Mouse (Mus musculus): ENCODE results near the gene Neurl1a. TPM values are rescaled to one million over a fixed set of nuclear protein-coding genes. Genes with fewer than 3 reads are reported as not detected.
"Not testable (repeated sequence)": the region's sequence is repeated elsewhere in the genome, so short reads cannot be mapped to it uniquely, and the experiment has no call there.

Neurl1a gene
- polyA plus RNA-seq, 1 experiment from 2014 or later: 4.0 TPM

DNA sequence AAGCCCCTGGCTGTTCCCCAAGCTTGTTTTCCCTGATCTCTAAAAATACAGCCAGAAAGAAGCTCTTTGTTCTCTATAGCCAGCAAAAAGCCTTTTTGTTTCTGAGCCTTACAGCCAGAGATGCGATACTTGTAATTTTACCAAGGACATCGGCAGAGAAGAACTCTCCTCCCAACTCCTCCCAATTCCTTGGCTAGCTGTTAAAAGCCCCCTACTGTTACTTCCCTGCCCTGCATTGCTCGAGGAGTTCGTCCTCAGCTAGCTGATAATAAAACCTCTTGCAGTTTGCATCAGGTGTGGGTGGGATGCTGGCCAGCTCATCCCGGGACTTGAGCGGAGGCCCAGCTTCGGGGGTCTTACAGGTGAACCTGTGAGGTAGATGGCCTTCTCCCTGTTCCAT is 39.0 kb upstream of the Neurl1a start:
- not testable (repeated sequence) for H3K4me2 ChIP-seq (ENCODE audit: low read depth, low read length); H3K27ac ChIP-seq (ENCODE audit: low read length); H3K9ac ChIP-seq (ENCODE audit: low read length); H3K9me3 ChIP-seq (ENCODE audit: control insufficient read depth, low read length); H3K27me3 ChIP-seq (ENCODE audit: control insufficient read depth, insufficient read depth, low read depth, low read length); H3K4me3 ChIP-seq (ENCODE audit: low read length); H3K36me3 ChIP-seq (ENCODE audit: control insufficient read depth, insufficient read depth, low read length); ATAC-seq (ENCODE audit: low read depth)
- 27% methylated on average over 7 of the region's 7 CpGs for WGBS
- H3K4me1 ChIP-seq (replicated peaks; ENCODE audit: control insufficient read depth, insufficient read depth, low read length): peaks cover 17% of the 10 kb centered on the region

DNA sequence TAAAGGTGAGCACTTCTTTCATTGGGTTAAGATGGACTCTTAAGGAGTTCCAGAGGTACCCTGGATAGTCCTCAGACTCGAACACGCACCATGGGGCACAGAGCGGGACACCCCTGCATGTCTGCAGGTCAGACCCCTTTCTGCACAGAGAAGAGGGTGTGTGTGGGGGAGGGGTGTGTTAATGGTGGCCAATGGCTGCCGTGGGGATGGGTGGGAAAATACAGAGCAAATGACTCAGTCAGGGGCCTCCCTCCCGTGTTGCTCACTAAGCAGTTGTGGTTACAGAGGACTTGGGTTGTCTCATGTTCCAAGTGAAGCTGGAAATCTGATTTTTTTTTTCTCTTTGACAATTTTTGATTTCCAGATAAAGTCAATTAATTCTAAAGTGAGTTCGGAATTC is 36.2 kb upstream of the Neurl1a start:
- Histone ChIP-seq H3K4me2 (ENCODE audit: low read depth, low read length) (no peak overlapping the region), H3K9ac (ENCODE audit: low read length) (no peak overlapping the region), H3K4me3 (ENCODE audit: low read length) (no peak overlapping the region), H3K9me3 (ENCODE audit: control insufficient read depth, low read length) (no peaks in the 10 kb centered on the region), H3K27me3 (ENCODE audit: control insufficient read depth, insufficient read depth, low read depth, low read length) (no peaks in the 10 kb centered on the region), H3K4me1 (replicated peaks; ENCODE audit: control insufficient read depth, insufficient read depth, low read length) (peaks cover 8% of the 10 kb centered on the region; the same call in 1 of the 2 replicates), H3K36me3 (ENCODE audit: control insufficient read depth, insufficient read depth, low read length) (no peaks in the 10 kb centered on the region), H3K27ac (ENCODE audit: low read length) (no peak overlapping the region)
- ATAC-seq (ENCODE audit: low read depth): no peak
- WGBS: 65% methylated on average over 6 of the region's 6 CpGs

DNA sequence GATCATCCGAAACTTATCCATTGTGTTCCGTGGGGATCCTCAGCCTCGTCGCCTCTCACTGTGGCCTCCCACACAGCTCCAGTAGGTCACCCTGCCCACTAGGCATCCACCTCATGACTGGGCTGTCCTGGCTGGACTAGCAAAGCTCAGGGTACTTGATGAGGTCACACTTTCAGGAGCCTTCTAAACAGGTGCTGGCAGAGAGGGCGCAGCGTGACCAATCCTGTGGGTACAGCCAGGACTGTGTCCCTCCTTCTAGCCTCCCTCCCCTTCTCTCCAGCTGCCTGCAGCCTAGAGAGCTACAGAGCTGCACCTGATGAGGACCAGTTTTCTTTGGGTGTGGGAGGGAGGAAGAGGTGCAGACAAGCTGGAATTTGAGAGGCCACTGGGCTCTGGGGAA is 34.5 kb upstream of the Neurl1a start, which contains the start of gene Calhm1:
Calhm1 (minus strand) TSS at position 101 of the 400 bp plus-strand sequence.
- Histone ChIP-seq H3K4me1 (replicated peaks; ENCODE audit: control insufficient read depth, insufficient read depth, low read length) (no peaks in the 10 kb centered on the region), H3K9me3 (ENCODE audit: control insufficient read depth, low read length) (no peaks in the 10 kb centered on the region), H3K4me2 (ENCODE audit: low read depth, low read length) (no peak within 1 kb of the TSS), H3K4me3 (ENCODE audit: low read length) (no peak within 1 kb of the TSS), H3K36me3 (ENCODE audit: control insufficient read depth, insufficient read depth, low read length) (no peaks in the 10 kb centered on the region), H3K27ac (ENCODE audit: low read length) (no peak within 1 kb of the TSS), H3K27me3 (ENCODE audit: control insufficient read depth, insufficient read depth, low read depth, low read length) (no peaks in the 10 kb centered on the region), H3K9ac (ENCODE audit: low read length) (no peak within 1 kb of the TSS)
- ATAC-seq (ENCODE audit: low read depth): no peak
- 90% methylated on average over 6 of the region's 6 CpGs for WGBS

DNA sequence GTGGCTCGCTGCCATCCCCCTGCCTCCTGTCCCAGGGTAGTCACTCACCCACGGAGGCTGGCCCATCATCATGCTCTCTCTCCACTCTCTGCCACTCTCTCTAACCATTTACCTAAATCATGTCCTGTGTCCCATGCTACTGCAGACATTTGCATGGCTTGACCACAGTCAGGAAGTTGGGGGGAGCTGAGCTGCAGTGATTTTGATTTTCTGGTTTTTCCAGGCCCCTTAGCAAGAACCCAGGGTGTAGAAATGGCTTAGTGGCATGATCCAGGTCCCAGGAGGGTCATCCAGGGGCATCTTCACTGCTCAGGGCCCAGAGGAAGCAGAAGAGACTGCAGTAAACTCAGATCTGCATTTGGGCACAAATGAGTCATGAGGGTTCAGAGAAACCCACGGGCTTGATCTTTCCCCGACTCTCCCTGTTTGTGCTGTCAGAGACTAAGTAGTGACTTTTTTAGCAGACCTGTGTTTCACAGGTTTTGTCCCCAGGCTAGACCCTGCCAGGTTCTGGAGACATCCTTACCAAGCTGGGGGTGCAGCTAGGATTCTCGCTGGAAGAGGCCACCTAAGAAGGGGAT is 30.3 kb upstream of the Neurl1a start:
- Histone ChIP-seq H3K36me3 (ENCODE audit: control insufficient read depth, insufficient read depth, low read length) (no peaks in the 10 kb centered on the region), H3K27me3 (ENCODE audit: control insufficient read depth, insufficient read depth, low read depth, low read length) (peaks cover 4% of the 10 kb centered on the region; the same call in 1 of the 2 replicates), H3K4me2 (ENCODE audit: low read depth, low read length) (no peak overlapping the region), H3K9ac (ENCODE audit: low read length) (no peak overlapping the region), H3K4me3 (ENCODE audit: low read length) (no peak overlapping the region), H3K27ac (ENCODE audit: low read length) (no peak overlapping the region), H3K9me3 (ENCODE audit: control insufficient read depth, low read length) (no peaks in the 10 kb centered on the region), H3K4me1 (replicated peaks; ENCODE audit: control insufficient read depth, insufficient read depth, low read length) (no peaks in the 10 kb centered on the region; the same call in 1 of the 2 replicates)
- WGBS: 64% methylated on average over 5 of the region's 5 CpGs
- ATAC-seq (ENCODE audit: low read depth): no peak

DNA sequence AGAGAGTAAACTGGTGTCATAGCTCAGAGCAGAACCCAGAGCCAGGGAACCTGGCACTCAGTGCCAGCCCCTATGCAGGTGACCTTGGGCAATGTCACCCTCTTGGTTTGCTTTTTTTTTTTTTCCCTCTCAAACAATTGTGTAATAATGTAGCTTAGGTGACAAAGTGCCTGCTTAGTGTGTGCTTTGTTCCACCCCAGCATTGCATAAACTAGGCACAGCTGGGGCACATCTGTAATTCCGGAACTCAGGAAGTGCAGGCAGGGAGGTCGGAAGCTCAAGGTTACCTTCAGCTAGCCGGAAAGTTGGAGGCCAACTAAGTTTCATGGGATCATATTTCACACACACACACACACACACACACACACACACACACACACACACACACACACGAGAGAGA is 28.8 kb upstream of the Neurl1a start:
- no peak overlapping the region for H3K9ac ChIP-seq (ENCODE audit: low read length)
- no peaks in the 10 kb centered on the region for H3K36me3 ChIP-seq (ENCODE audit: control insufficient read depth, insufficient read depth, low read length)
- no peak for ATAC-seq (ENCODE audit: low read depth)
- no peak overlapping the region for H3K4me3 ChIP-seq (ENCODE audit: low read length)
- peaks cover 4% of the 10 kb centered on the region; the same call in 1 of the 2 replicates for H3K27me3 ChIP-seq (ENCODE audit: control insufficient read depth, insufficient read depth, low read depth, low read length)
- no peaks in the 10 kb centered on the region; the same call in 1 of the 2 replicates for H3K4me1 ChIP-seq (replicated peaks; ENCODE audit: control insufficient read depth, insufficient read depth, low read length)
- no peak overlapping the region for H3K4me2 ChIP-seq (ENCODE audit: low read depth, low read length)
- WGBS: 24% methylated on average over 4 of the region's 4 CpGs
- no peak overlapping the region for H3K27ac ChIP-seq (ENCODE audit: low read length)
- H3K9me3 ChIP-seq (ENCODE audit: control insufficient read depth, low read length): no peaks in the 10 kb centered on the region

DNA sequence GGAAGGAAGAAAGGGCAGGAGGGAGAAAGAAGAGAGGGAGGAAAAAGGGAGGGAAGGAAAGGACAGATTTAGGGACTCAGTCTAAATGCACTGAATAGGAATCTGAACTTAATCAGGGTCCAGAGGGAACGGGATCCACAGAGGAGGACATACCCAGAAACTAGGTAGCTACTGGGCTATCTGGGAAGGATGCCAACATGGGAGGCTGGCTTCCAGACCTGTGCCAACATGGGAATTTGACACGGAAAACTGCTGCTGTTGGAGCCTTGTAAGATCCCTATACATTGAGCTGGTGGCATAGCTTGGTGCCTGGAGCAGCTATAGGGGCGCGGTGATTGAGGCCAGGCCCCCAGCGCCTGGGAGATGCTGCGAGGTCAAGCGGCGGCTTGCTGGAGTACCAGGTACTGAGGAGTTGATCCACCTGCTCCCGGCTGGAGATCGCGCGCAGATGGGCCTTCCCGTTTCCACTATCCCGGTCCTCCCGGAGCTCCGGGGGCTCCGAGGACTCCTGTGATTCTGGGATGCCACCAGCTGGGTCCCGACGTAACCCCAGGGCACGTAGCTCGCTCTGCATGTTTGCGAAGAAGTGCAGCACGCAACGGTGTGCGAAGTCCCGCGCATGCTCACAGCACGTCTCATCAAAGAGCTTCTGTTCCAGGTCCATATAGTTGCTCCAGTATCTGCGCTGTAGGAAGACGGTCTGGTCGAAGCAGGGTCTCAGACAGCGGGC is 27.1 kb upstream of the Neurl1a start:
- Histone ChIP-seq H3K4me1 (replicated peaks; ENCODE audit: control insufficient read depth, insufficient read depth, low read length) (no peaks in the 10 kb centered on the region; the same call in 1 of the 2 replicates), H3K4me3 (ENCODE audit: low read length) (peak overlapping the region; percentile 27), H3K9ac (ENCODE audit: low read length) (no peak overlapping the region), H3K27me3 (ENCODE audit: control insufficient read depth, insufficient read depth, low read depth, low read length) (peaks cover 4% of the 10 kb centered on the region; the same call in 1 of the 2 replicates), H3K36me3 (ENCODE audit: control insufficient read depth, insufficient read depth, low read length) (no peaks in the 10 kb centered on the region), H3K9me3 (ENCODE audit: control insufficient read depth, low read length) (no peaks in the 10 kb centered on the region), H3K4me2 (ENCODE audit: low read depth, low read length) (peak overlapping the region; percentile 43), H3K27ac (ENCODE audit: low read length) (no peak overlapping the region)
- no peak for ATAC-seq (ENCODE audit: low read depth)
- WGBS: 21% methylated on average over 32 of the region's 32 CpGs

DNA sequence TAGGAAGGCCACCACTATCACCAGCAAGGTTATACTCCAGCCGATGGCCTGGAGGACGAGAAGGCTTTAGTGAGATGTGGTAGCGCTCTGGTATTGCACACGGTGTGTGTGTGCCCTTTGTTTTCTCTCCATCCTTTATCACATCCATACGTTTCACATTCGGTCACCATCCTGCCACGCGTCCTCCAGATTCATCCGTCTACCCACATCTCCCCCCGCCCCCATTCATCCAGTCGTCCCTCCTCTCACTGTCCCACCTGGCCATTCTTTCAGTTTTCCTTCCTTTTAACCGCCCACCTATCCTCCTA is 26.6 kb upstream of the Neurl1a start:
- H3K4me2 ChIP-seq (ENCODE audit: low read depth, low read length): peak overlapping the region; percentile 43; the same call in 1 of the 2 replicates
- H3K36me3 ChIP-seq (ENCODE audit: control insufficient read depth, insufficient read depth, low read length): no peaks in the 10 kb centered on the region
- no peak overlapping the region for H3K9ac ChIP-seq (ENCODE audit: low read length)
- no peaks in the 10 kb centered on the region for H3K9me3 ChIP-seq (ENCODE audit: control insufficient read depth, low read length)
- WGBS: 59% methylated on average over 12 of the region's 12 CpGs
- H3K4me3 ChIP-seq (ENCODE audit: low read length): no peak overlapping the region
- peaks cover 4% of the 10 kb centered on the region; the same call in 1 of the 2 replicates for H3K27me3 ChIP-seq (ENCODE audit: control insufficient read depth, insufficient read depth, low read depth, low read length)
- ATAC-seq (ENCODE audit: low read depth): no peak
- no peak overlapping the region for H3K27ac ChIP-seq (ENCODE audit: low read length)
- no peaks in the 10 kb centered on the region; the same call in 1 of the 2 replicates for H3K4me1 ChIP-seq (replicated peaks; ENCODE audit: control insufficient read depth, insufficient read depth, low read length)

DNA sequence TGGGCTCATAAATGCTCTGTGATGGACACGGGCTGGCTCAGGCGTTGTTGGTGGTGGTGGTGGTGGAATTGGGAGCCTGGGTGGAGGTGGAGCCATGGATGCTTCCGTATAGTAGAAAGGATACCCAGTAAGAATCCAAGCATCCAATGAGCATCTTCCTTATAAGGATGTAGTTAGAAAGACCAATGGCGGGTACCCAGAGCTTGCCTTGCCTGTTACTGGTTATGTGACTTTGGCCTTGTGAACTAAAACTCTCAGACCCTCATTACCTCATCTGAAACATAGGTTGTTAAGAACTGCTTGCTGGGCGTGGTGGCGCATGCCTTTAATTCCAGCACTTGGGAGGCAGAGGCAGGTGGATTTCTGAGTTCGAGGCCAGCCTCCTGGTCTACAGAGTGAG is 24.9 kb upstream of the Neurl1a start:
- Histone ChIP-seq H3K4me2 (ENCODE audit: low read depth, low read length) (no peak overlapping the region), H3K27ac (ENCODE audit: low read length) (no peak overlapping the region), H3K4me3 (ENCODE audit: low read length) (no peak overlapping the region), H3K9ac (ENCODE audit: low read length) (no peak overlapping the region), H3K4me1 (replicated peaks; ENCODE audit: control insufficient read depth, insufficient read depth, low read length) (no peaks in the 10 kb centered on the region; the same call in 1 of the 2 replicates), H3K36me3 (ENCODE audit: control insufficient read depth, insufficient read depth, low read length) (no peaks in the 10 kb centered on the region), H3K27me3 (ENCODE audit: control insufficient read depth, insufficient read depth, low read depth, low read length) (peaks cover 4% of the 10 kb centered on the region; the same call in 1 of the 2 replicates), H3K9me3 (ENCODE audit: control insufficient read depth, low read length) (no peaks in the 10 kb centered on the region)
- no peak for ATAC-seq (ENCODE audit: low read depth)
- WGBS: 83% methylated on average over 7 of the region's 7 CpGs

DNA sequence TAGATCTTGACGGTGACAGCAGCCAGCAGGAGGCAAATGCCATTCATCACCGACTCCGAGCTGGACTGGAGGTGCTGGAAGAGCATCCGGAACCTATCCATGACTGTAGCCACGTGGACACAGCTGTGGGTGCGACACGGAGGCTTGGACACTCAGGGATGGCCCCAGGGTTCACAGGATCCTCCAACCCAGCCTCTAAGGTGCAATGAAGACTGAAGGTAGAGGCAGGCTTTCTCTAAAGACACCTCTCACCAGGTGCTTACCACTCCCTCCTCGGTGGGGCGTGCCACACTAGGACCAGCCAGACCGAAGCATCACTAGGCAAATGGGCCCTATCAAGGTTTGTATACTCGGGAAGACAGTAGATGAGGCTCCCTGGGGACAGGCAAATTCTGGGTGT is 21.0 kb upstream of the Neurl1a start, which contains the start of gene Calhm3:
Calhm3 (minus strand) TSS at position 101 of the 400 bp plus-strand sequence.
- WGBS: 75% methylated on average over 11 of the region's 11 CpGs
- H3K9me3 ChIP-seq (ENCODE audit: control insufficient read depth, low read length): no peaks in the 10 kb centered on the region
- H3K27me3 ChIP-seq (ENCODE audit: control insufficient read depth, insufficient read depth, low read depth, low read length): no peaks in the 10 kb centered on the region
- ATAC-seq (ENCODE audit: low read depth): no peak
- no peak within 1 kb of the TSS for H3K4me3 ChIP-seq (ENCODE audit: low read length)
- no peaks in the 10 kb centered on the region for H3K36me3 ChIP-seq (ENCODE audit: control insufficient read depth, insufficient read depth, low read length)
- H3K4me1 ChIP-seq (replicated peaks; ENCODE audit: control insufficient read depth, insufficient read depth, low read length): no peaks in the 10 kb centered on the region
- H3K4me2 ChIP-seq (ENCODE audit: low read depth, low read length): no peak within 1 kb of the TSS
- no peak within 1 kb of the TSS for H3K27ac ChIP-seq (ENCODE audit: low read length)
- H3K9ac ChIP-seq (ENCODE audit: low read length): no peak within 1 kb of the TSS

Data from lung, embryonic 16.5 days (tissue).